Mouse (Mus musculus) heart, adult 2 months (tissue): Measurements from ENCODE around the gene Sgk1.

Experiments used
- CTCF ChIP-seq: fragments of 200-600 bp; IDR thresholded peaks from 2 replicates; pipeline ENCODE4 v1.8.1; 2022; ENCODE audit warnings: antibody characterized with exemption, mild to moderate bottlenecking, moderate library complexity
- POLR2A ChIP-seq: fragments of 200-500 bp; IDR thresholded peaks from 2 replicates; pipeline ENCODE4 v1.6.1; 2011; ENCODE audit warnings: mild to moderate bottlenecking, low read depth, low read length, control low read depth; ENCODE audit not compliant: insufficient read depth

DNA sequence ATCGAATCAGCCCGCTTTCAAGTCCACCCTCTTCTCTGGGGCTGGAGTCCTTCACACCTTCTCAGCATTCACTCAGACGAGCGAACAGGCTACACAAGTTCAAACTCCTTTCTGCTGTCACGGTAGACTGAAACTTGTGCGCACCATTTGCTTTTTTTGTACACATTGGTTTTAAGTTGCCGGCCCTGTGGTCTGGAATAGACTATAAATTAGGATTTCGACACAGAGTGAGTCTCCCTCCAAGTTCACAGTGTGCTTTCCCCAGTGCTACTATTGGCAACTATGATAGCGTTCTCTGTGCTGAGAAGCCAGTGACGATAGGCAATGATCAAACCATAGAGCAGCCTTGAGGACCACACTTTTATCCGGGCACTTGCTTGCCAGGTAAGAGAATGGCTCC, 91.7 kb downstream of the Sgk1 start:
- TF ChIP-seq POLR2A: no peak
- TF ChIP-seq CTCF: no peak
